Mouse (Mus musculus) urinary bladder, postnatal 4 days (tissue): ENCODE results near the gene Chrna5.

Source experiments
- DNase-seq, 2 experiments: peaks; one replicate each; pipeline ENCODE4 v3.0.0; 2021 to 2022; ENCODE audit warnings: low spot score in 2 of 2

Chrna5 gene

DNA sequence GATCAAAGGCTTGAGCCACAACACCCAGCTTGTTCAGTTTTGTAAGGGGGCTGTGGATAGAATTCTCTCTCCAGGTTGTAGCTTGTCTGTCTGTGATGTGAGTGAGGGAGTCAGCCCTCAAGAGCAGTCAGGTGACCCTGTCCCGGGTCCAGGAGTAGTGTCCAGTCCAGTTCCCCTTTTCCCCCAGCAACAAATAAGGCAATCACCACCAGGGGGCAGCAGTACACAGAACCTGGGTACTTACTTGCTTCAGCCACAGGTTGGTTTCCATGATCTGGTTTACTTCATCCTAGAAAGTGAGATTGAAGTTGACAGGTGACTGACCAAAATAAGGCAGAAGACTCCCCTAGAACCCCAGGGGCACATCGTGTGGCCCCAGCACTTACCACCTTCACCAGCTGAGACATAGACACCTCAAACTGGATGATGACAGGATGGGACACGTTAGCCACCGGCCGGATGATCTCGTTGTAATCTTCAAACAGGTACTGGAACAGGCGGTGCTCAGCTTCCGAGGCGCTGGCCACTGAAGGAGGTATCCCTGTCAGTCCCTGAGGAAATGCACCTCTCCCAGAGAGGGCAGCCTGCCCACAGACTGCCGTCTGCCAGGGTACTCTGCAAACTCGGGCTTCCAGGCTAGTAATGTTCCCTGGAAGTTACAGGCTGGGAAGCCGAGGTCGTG lies 43.4 kb downstream of the Chrna5 start:
- peak; percentile 52 to 84 for DNase-seq

- DNase-seq, result no peak
These were observed 45.0 kb downstream of the Chrna5 start for GRCm38 (mm10) chr9:55025534-55026274.

DNA sequence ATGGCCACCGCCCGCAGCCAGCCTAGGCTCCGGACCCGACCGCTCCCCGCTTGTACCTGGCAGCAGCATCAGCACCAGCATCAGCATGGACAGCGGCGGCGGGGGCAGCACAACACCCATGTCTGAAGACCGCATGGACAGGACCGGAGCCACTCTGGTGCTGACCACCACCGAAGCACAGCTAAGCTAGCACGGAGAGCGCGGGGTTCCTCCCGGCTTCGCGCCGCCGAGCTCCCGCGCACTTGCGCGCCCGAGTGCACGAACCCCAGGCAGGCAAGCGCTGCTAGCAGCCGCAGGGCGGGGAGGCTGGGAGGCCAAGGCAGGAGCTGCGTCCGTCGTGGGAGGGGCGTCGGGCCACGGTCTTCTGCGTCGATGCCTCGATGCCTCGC lies 45.6 kb downstream of the Chrna5 start, which contains the start of gene Chrna3:
Chrna3 (minus strand) TSS at position 288 of the 389 bp plus-strand sequence.
- DNase-seq, result no peak

DNA sequence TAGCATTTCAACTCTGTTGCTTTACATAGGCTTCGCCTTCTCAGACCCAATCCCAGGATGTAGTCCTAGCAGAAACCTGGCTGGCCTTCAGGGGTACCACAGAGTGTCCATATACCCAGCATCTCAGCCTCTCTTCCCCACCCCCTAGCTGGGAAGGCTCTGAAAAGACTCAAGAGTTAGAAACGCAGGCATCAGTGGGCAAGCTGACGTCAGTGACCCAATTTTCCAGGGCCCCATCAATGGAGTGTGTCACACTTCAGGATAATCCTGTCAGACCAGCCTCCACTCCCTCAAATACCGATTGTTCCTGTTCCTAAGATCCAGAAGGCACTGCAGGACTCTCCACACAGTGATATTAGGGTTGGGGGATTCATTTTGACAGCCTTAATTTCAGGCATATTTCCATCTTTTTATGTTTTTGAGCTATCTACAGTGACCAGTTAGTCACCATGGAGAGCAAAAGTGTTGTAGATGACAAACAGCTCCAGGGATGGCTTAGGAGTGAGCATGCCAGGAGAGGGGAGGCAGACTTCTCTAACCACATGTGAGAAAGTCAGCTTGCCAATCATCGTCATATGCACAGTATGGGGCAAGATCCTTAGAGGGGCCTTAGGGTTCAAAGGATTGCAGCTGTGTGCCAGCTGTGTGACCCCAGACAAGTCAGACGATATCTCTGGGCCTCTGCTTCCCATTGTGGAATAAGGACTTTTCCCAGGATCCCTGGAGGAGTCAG lies 50.9 kb downstream of the Chrna5 start:
- DNase-seq, result no peak

GRCm38 (mm10) chr9:55038948-55039347 lies 58.3 kb downstream of the Chrna5 start:
- DNase-seq, result no peak

DNA sequence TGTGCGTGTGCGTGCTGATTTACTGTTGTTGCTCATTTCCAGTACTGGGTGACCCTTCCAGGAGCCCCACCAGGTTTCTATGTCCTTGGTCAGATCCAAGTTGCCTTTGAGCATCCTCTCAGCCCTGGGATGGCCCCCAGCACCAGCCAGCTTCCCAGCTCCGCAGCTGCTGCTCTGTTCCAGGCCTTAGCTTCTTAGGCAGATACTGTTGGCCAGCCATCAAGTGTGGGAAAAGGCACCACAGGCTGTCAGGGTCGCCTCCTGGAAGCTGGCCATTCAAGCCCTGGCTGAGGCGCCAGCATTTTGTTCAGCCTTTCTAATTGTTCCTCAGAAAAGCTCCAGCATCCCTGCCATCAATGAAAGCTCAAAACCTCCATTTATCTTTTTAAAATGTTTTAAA lies 59.3 kb downstream of the Chrna5 start:
- no peak for DNase-seq

DNA sequence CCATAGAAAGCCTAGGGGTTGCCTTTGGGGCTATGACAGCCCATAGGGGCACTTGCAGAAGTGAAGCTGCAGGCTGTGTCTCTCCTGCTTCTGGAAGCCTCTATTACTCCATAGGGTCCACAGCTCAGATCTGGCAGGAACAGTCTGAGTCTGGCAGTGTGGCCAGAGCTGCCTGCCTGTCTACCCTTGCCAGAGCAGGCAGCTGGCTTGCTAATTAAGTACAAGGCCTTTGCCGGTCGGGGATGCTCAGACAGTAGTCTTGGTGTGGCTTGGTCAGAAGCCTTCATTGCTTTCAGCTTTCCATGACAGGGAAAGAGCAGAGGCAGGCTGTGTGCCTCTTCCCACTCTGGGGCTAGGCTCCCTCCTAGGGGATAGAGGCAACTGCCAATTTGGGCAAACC lies 60.7 kb downstream of the Chrna5 start:
- no peak for DNase-seq

DNA sequence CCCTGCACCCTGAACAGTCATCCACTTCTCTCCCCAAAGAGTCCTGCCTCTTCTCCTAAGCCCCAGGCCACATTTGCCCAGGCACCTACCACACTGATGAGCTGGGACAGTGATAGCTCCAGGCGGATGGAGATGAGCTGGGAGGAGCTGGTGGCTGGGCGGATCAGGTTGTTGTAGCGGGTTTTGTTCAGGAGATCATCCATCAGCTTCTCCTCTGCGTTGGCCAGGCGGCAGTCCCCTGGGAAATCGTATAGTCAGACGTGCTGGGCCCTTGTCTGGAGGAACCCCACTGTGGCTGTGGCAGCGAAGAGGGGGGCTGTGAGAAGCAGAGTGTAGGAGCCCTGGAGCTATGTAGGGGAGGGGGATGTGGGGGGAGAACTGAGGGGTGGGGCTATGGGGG lies 63.0 kb downstream of the Chrna5 start:
- DNase-seq, result no peak

DNA sequence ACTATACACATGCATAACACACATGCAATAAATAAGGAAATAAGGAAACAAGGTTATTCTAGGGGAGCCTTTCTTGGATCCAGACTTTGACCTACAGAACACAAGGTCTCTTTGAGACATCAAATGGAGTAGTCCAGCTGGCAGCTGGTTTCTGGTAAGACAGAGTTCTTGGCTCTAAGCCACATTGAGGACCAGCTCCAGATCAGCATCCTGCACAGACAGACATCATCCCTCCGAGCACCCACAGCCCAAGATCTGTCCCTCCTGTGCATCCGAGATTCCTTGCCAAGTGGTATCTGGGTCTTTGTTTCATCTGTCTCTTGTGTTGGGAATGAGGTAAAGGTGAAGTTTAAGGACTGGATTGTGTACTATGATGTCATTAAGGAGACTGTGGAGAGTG lies 64.3 kb downstream of the Chrna5 start:
- no peak for DNase-seq

- no peak for DNase-seq
These were observed 66.1 kb downstream of the Chrna5 start for GRCm38 (mm10) chr9:55046764-55047163.

DNA sequence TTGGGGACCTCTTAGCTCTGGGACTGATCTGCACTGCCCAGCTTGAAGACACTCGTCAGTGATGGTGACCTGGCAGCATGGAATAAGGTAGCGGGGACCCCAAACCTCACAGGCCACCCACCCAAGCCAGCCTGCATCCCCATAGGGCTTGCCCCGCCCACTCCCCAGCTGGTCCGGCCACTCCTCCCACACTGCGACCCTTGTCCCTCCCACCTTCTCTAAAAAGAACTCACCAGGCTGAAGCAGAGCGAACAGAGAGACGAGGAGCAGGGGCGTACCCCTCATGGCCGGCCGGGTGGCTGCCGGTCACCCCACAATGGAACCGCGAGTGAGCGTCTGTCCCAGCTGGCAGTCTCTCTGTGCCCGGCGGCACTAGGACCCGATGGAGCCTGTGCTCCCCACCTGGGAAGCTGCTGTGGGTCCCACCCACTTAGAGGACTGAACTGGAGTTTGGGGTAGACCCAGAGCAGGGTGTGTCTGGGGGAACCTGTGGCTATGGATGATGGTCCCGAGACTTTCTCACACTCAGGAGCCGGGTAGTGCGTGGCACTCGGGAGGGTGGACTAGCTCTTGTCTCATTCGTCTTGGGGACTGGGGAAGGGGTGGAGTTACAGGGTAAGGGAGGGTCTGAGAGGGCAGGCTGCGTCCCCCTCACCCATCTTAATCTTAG lies 67.7 kb downstream of the Chrna5 start, which contains the start of gene Chrnb4:
Chrnb4 (minus strand) TSS at position 569 of the 670 bp plus-strand sequence.
- no peak for DNase-seq

- DNase-seq, result no peak
These were observed 74.8 kb downstream of the Chrna5 start for GRCm38 (mm10) chr9:55055386-55055930.
